Mouse (Mus musculus) E14TG2a.4 (cell line): ENCODE measurements at regions not wholly inside any gene's neighbourhood (a gene's known extent, or its start where the extent isn't known, plus 50 kb on each side); places are given as distances from the start of the nearest gene placed in this dataset.

ENCODE experiments used
- CTCF ChIP-seq: conservative IDR thresholded peaks from 2 replicates; pipeline ENCODE4 v1.5.1; 2014; ENCODE audit warnings: low read length
- NANOG ChIP-seq: IDR thresholded peaks from 2 replicates; pipeline ENCODE4 v1.6.1; 2014; ENCODE audit warnings: borderline replicate concordance, low read length, mixed read lengths

GRCm38 (mm10) chr1:71921456-71921855 lies 268.5 kb upstream of the Fn1 start:
- TF ChIP-seq CTCF (no peak), NANOG (no peak)
